Mouse (Mus musculus) left cerebral cortex, postnatal 10 days (tissue): ENCODE data around the gene Il9. TPM values are rescaled to one million over a fixed set of nuclear protein-coding genes. Genes with fewer than 3 reads are reported as not detected.

Experiments
- DNase-seq, 2 experiments: peaks; one replicate each; pipeline ENCODE4 v3.0.0; 2021 to 2022; ENCODE audit warnings: low spot score in 2 of 2, mixed read lengths in 1 of 2; ENCODE audit errors: extremely low spot score in 1 of 2
- intact Hi-C: fragments of 180-260 bp; cut with DNase I; formaldehyde crosslinking; loops from one replicate; pipeline ENCODE4 v1.15.1; 2025
- total RNA-seq, 2 experiments: library from RNA; stranded (reverse); gene quantifications; 2 replicates each; pipeline ENCODE4 v1.2.3; 2021

Gene Il9
- total RNA-seq, result not detected

- no peak for DNase-seq
- intact Hi-C loops, result no loop called here
Measured at GRCm38 (mm10) chr13:56482146-56482545, at the start of gene Il9. TSS of gene Il9 (minus strand) at chr13:56482246.

GRCm38 (mm10) chr13:56529685-56530084, 47.6 kb upstream of the Il9 start:
- no peak for DNase-seq
- intact Hi-C loops, result no loop called here

GRCm38 (mm10) chr13:56529031-56529430, 47.0 kb upstream of the Il9 start:
- no peak for DNase-seq
- intact Hi-C loops, result no loop called here

DNA sequence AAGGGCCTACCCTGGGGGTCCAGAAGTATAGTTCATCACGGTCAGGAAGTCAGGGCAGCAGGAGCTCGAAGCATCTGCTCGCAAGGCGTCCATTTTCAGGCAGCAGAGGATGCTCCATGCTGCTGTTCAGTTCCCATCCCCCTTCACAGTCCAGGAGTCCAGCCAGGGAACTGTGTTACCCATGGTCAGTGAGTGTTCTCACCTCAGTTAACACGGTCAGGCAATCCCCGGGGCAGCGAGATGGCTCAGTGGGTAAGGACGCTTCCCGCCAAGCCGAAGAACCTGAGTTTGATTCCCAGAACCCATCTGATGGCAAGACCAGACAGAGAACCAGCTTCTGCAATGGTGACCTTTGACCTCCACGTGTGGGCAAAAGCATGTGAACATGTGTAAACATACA, 46.2 kb upstream of the Il9 start:
- intact Hi-C loops, result no loop called here
- DNase-seq, result no peak

GRCm38 (mm10) chr13:56527846-56528245, 45.8 kb upstream of the Il9 start:
- DNase-seq, result no peak
- intact Hi-C loops, result no loop called here

DNA sequence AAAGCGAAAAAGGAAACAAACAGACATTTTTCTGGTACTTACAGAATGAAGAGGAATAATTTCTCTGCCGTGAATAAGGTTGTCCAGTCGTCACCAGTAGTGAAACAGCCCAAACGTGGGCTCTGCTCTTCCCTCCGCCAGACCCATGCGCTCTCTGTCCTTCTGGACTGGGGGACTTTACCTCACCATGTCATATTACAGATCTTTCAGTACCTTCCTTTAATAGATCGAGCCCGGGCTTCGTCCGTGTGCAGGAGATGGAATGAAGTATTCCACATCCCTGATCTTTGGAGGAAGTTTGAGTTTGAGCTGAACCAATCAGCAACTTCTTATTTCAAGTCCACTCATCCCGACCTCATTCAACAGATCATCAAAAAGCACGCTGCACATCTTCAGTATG, 44.8 kb upstream of the Il9 start:
- DNase-seq, result no peak
- intact Hi-C loops, result no loop called here

- intact Hi-C loops, result no loop called here
- no peak for DNase-seq
Measured at GRCm38 (mm10) chr13:56522821-56523167, 40.7 kb upstream of the Il9 start.

GRCm38 (mm10) chr13:56522081-56522820, 40.2 kb upstream of the Il9 start, which contains the start of gene Fbxl21:
TSS of gene Fbxl21 (plus strand) at chr13:56522472.
- DNase-seq, result peak; percentile 78 to 93
- intact Hi-C loops, result no loop called here

DNA sequence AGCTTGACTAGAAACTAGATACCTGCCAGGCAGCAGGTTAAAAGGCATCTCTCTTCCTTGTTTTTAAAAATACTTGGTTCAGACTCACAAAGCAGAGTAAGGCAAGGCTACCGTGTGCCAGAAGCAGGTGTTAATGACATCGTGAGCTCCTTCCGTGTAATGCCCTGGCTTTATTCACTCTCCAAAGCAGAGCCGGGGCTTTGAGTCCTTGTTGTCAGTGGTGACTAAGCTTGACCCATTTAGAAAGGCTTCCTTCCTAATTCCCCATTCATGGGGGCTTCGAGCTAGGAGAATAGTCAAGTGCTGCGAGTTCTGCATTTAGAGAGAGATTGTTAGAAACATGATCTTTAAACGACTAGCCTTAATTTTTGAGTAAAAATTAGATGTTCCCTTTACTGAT, 34.8 kb upstream of the Il9 start:
- DNase-seq, result no peak
- intact Hi-C loops, result no loop called here

DNA sequence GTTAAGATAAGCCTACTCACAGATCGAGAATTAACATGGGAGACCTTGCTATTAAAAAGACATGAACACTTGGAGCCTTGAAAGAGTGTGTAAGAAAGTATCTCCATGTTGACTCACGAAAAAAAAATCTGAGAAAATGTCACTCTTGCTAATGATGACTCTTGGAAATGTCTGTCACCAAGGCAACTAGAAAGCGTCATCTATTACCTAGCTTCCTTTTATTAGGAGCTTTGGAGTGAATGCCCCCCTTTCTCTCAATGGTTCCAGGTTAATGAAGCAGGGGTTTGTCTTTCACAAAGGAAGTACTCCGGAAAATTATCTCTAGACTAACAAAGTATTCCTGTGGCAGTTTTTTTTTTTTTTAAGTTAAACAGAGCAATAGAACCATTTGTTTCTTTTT, 34.3 kb upstream of the Il9 start:
- no peak for DNase-seq
- intact Hi-C loops, result no loop called here

- no peak for DNase-seq
- intact Hi-C loops, result no loop called here
Measured at GRCm38 (mm10) chr13:56513595-56513994, 31.5 kb upstream of the Il9 start.

DNA sequence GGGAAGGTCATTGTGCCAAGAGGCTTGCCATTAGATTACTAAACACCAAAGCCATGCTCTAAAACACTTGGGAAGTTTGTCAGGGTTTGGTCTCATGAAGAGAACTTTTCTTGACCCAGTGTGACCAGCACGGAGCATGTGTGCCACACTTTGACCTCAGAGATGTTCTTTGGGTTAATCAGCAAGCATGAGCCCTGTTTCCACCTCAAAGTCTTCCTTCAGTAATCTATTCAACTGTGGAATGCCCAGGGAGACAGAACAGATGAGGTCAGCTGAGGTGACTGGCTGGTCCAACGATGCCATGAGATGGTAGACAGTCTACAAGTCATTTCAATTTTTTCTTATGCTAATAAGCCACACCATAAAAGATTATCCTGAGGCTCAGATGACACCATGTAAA, 27.8 kb upstream of the Il9 start:
- intact Hi-C loops, result no loop called here
- DNase-seq, result no peak

DNA sequence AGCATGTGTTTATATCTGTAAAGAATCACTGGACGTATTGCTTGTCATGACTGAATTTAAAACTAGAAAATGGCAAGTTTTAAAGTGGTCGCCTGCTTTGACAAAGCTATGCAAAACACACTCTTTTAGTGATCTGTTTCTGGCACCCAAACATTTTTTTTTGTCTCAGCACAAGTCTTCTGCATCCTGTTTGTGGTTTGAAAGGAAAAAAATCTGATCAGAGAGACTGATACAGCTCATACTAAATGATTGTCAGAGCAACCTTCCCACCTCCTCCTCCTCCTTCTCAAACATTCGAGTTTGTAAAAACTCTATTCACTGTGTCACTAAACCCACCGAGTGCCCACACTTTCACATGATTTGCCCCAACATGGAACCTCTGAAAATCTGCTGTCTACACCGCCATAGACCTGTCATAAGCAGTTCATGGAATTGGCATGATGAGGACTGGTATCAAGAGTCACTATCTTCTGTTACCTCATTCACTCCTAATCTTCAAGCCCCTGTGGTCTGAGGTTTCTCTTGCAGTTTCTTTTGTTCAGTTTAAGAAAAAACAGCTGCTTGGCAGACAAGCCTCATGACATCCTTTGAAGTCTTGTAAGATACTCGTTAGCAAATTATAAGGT, 24.9 kb upstream of the Il9 start:
- DNase-seq, result no peak
- intact Hi-C loops, result no loop called here

- intact Hi-C loops, result no loop called here
- no peak for DNase-seq
Measured at GRCm38 (mm10) chr13:56501866-56502420, 19.9 kb upstream of the Il9 start.

DNA sequence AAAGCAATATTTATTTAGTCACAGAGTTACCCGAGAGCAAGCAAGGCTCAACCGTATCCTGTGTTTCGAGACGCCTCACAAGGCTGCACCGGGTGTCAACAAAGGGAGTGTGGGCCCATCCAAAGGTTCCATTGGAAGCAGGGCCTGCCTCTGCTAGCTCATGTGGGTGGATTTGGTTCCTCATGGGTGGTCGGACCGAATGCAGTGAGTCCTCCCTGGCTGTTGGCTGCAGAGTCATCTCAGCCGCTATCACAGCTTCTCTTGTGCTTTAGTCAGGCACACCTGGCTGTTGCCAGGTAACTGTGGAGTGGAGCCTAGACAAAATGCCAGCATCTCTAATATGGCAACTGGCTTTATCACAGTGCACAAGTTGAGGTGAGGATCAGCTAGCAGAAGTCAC, 18.6 kb upstream of the Il9 start:
- intact Hi-C loops, result no loop called here
- DNase-seq, result no peak

GRCm38 (mm10) chr13:56500132-56500531, 18.1 kb upstream of the Il9 start:
- DNase-seq, result no peak

DNA sequence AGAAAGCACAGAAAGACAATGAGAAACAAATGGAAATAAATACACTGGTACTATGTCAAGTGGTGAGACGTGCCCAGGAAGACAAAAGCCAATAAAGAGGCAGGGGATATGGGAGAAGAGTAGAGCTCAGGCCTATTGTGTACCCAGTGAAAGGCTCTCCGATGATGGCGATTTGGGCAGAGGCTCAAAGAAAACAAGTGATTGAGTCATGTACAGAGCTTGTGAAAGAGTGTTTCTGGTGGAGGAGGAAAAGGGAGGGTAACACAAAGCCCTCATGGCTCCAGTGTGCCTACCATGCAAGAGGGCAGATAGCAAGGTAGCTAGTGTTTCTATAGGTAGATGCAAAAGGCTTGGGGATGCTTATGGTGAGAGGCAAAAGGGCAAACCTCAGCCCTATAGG, 12.4 kb upstream of the Il9 start:
- no peak for DNase-seq
- intact Hi-C loops, result no loop called here

More at GRCm38 (mm10) chr13:56500132-56500531, 18.1 kb upstream of the Il9 start:
- intact Hi-C loops, result no loop called here

DNA sequence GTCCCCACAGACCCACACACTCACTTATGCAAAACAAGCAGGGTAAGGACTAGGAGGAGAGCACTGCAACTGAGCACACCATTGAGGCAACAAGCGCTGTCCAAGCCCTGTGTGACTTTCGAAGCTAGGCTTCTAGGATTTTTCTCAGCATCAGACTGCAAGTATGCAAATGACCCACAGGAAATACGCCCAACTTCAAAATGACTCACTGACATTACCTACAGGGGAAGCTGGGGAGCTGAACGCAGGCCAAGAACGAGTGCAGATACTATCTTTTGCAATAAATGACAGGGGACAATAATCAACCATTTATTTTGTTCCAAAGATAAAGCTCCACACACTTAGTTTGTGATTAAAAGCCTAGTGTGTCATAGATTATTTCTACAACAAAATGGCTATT, 6.0 kb upstream of the Il9 start:
- DNase-seq, result no peak
- intact Hi-C loops, result no loop called here

DNA sequence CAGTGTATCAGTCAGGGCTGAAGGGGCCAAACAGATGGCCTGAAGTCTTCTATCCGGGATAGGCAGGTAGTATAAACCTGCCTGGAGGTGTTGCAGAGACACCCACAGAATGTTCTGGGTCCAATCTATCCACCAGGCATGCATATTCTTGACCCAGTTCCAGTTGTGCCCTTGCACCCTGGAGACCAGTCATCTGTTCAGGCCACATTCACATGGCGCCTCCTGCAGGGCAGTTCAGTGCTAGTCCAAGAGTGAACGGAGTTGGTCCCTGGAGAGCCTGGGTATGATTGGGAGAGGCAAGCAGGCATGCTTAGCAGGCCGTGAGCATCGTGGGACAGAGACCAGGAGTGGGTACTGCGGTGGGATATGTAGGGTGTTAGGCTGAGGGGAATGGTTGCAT, 4.0 kb downstream of the Il9 start:
- no peak for DNase-seq
- intact Hi-C loops, result loop anchor here (5.0 to 10.0 kb wide), 2 partner anchors 167 to 789 kb away; no protein-coding TSS in a partner anchor

DNA sequence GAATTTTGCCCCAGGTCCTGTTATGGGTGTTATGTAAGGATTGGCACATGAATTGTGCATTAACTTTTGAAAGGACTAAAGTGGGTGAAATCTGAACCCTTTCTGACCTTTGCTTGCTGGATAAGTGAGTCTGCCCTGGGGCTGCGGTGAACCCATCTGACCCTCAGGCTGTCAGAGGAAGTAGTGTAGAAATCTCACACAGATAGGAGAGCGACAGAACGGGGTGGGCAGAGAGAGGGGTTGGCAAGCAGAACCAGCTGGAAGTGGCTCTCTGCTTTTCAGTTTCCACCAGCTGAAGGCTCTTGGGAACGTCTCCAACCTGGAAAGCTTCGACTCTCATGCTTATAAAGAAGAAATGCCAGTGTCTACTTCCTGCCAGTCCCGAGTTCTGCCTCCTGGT, 4.8 kb downstream of the Il9 start:
- peak; percentile 46 to 83 for DNase-seq

More for the DNA sequence above, 4.8 kb downstream of the Il9 start:
- intact Hi-C loops, result loop anchor here (5.0 to 10.0 kb wide), 2 partner anchors 168 to 790 kb away; no protein-coding TSS in a partner anchor
